Mouse (Mus musculus): ENCODE measurements at regions not wholly inside any gene's neighbourhood (a gene's known extent, or its start where the extent isn't known, plus 50 kb on each side); places are given as distances from the start of the nearest gene placed in this dataset.

- no peak for DNase-seq (ENCODE audit: low spot score)
Measured at GRCm38 (mm10) chr9:113601451-113601850, 106.6 kb downstream of the Pdcd6ip start.

GRCm38 (mm10) chr9:113587260-113587659, 120.8 kb downstream of the Pdcd6ip start:
- DNase-seq (ENCODE audit: low spot score) = no peak

GRCm38 (mm10) chr9:113586477-113586876, 121.6 kb downstream of the Pdcd6ip start:
- DNase-seq (ENCODE audit: low spot score) = no peak

- no peak for DNase-seq (ENCODE audit: low spot score)
Measured at GRCm38 (mm10) chr9:113578221-113578620, 129.8 kb downstream of the Pdcd6ip start.

GRCm38 (mm10) chr9:113568849-113569248, 139.2 kb downstream of the Pdcd6ip start:
- no peak for DNase-seq (ENCODE audit: low spot score)

GRCm38 (mm10) chr9:113567705-113568104, 140.4 kb downstream of the Pdcd6ip start:
- no peak for DNase-seq (ENCODE audit: low spot score)

GRCm38 (mm10) chr9:113566620-113567019, 141.4 kb downstream of the Pdcd6ip start:
- no peak for DNase-seq (ENCODE audit: low spot score)

GRCm38 (mm10) chr9:113553911-113554310, 154.1 kb downstream of the Pdcd6ip start:
- no peak for DNase-seq (ENCODE audit: low spot score)

- no peak for DNase-seq (ENCODE audit: low spot score)
Measured at GRCm38 (mm10) chr9:113547458-113547857, 160.6 kb downstream of the Pdcd6ip start.

- DNase-seq (ENCODE audit: low spot score) = peak; percentile 28
Measured at GRCm38 (mm10) chr9:113528586-113528985, 179.5 kb downstream of the Pdcd6ip start.

GRCm38 (mm10) chr9:113524307-113524706, 183.8 kb downstream of the Pdcd6ip start:
- no peak for DNase-seq (ENCODE audit: low spot score)

GRCm38 (mm10) chr9:113523173-113523572, 184.9 kb downstream of the Pdcd6ip start:
- no peak for DNase-seq (ENCODE audit: low spot score)

- DNase-seq (ENCODE audit: low spot score) = no peak
Measured at GRCm38 (mm10) chr9:113519727-113520126, 188.3 kb downstream of the Pdcd6ip start.

- no peak for DNase-seq (ENCODE audit: low spot score)
Measured at GRCm38 (mm10) chr9:113518482-113518881, 189.6 kb downstream of the Pdcd6ip start.

GRCm38 (mm10) chr9:113517756-113518155, 190.3 kb downstream of the Pdcd6ip start:
- DNase-seq (ENCODE audit: low spot score) = no peak

- DNase-seq (ENCODE audit: low spot score) = no peak
Measured at GRCm38 (mm10) chr9:113515703-113516020, 192.4 kb downstream of the Pdcd6ip start.

- no peak for DNase-seq (ENCODE audit: low spot score)
Measured at GRCm38 (mm10) chr9:113514846-113515702, 193.0 kb downstream of the Pdcd6ip start.

GRCm38 (mm10) chr9:113511302-113511701, 196.8 kb downstream of the Pdcd6ip start:
- no peak for DNase-seq (ENCODE audit: low spot score)

GRCm38 (mm10) chr9:113509368-113509767, 198.7 kb downstream of the Pdcd6ip start:
- no peak for DNase-seq (ENCODE audit: low spot score)

- DNase-seq (ENCODE audit: low spot score) = no peak
Measured at GRCm38 (mm10) chr9:113508821-113509220, 199.2 kb downstream of the Pdcd6ip start.

- no peak for DNase-seq (ENCODE audit: low spot score)
Measured at GRCm38 (mm10) chr9:113507561-113508460, 200.2 kb downstream of the Pdcd6ip start.

GRCm38 (mm10) chr9:113499246-113499645, 208.8 kb downstream of the Pdcd6ip start:
- DNase-seq (ENCODE audit: low spot score) = no peak

GRCm38 (mm10) chr9:113496176-113496732, 211.8 kb downstream of the Pdcd6ip start:
- no peak for DNase-seq (ENCODE audit: low spot score)

All from urinary bladder, postnatal 25 days (tissue).